Mouse (Mus musculus): Measurements from ENCODE around the gene Cytip.
A peak's percentile ranks its signal among the peaks of the same experiment; 100 is the strongest.

The Cytip gene

GRCm38 (mm10) chr2:58195346-58195745 lies at the start of gene Cytip:
TSS of gene Cytip (minus strand) at chr2:58195532.
- no peak for DNase-seq (ENCODE audit: low spot score)

GRCm38 (mm10) chr2:58240639-58241038 lies 45.3 kb upstream of the Cytip start:
- no peak for DNase-seq (ENCODE audit: low spot score)

DNA sequence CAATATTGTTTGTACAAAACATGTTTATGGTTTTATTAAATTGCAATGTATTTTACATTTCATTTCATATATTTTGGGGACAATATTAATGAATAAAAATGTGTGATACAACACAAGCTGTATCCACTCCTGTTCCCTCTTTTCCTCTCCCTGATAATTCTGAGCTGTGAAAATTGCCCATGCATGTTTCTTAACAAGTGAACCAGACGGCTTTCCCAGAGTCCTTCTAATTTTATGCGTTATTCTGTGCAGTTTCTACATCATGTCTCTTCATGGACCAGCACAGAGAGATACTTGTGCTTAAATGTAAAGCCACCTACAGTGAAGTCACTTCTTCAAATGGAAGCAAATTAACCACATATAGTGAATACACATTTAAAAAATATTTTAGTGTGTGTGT lies 42.2 kb upstream of the Cytip start:
- no peak for DNase-seq (ENCODE audit: low spot score)

DNA sequence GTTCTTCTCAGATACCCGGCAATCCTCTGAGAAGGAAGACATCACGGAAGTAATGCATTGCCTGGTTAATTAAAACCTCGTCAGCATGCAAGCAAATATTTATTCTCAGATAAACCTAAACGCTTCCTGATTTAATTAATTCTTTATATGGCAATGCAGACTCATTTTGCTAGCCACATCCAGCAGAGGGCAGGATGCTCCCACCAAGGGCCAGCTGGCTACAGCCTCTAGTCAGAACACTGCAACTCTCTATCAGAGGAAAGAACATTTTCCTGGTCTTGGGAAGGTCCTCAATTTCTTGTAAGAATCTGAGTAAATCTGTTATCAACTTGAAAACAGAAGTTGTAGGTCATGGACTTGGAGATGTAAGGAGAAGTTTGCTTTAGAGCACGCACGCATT lies 4.1 kb upstream of the Cytip start:
- DNase-seq (ENCODE audit: low spot score) = peak; percentile 69

- no peak for DNase-seq (ENCODE audit: low spot score)
Measured at GRCm38 (mm10) chr2:58196880-58197279, 1.5 kb upstream of the Cytip start.

DNA sequence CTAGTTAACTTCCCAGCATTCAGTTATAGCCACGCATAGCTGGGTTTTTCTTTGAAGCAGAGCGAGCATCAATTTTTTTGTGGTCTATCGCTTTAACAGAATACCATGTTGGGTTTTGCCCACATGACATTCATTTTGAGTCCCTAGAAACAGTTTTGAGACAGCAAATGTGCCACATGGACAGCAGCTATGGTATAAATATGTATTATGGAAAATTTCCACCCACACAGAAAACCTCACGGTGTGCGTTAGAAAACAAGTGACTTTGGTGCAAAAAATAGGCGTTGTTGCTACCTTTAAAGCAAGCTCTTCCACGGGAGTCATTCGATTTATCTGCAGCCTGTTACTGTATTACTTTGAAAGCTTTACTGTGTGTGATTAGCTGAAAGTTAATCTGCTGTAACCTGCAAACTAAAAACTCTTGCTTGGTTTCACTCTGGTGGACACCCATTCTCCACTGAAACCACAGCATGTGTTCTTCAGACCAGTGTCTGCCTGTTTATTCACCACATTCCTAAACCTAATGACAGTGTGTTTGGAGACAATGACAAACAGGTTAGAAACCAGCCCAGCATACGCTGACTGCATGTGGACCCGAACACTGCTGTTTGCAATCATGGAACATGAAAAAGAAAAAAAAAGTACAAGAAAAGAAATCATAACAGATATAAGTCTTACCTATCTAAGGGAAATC lies 763 bp downstream of the Cytip start:
- no peak for DNase-seq (ENCODE audit: low spot score)

DNA sequence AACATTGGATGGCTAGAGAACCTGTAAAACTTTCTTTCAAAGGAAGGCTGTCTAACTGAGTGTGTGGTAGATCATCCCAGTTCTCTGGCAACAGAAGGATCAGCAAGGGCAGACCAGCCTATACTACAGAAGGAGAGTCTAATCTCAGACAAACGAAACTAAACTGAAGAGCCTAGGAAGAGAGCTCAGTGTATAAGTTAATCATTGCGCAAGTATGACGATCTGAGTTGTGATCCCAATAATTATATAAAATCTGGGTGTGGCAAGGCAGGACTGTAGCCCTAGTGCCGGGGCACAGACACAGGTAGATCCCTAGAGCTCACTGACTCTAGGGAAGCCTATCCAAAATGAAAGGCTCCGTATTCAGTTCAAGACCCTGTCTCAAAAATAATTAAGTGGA lies 3.2 kb downstream of the Cytip start:
- DNase-seq (ENCODE audit: low spot score) = no peak

DNA sequence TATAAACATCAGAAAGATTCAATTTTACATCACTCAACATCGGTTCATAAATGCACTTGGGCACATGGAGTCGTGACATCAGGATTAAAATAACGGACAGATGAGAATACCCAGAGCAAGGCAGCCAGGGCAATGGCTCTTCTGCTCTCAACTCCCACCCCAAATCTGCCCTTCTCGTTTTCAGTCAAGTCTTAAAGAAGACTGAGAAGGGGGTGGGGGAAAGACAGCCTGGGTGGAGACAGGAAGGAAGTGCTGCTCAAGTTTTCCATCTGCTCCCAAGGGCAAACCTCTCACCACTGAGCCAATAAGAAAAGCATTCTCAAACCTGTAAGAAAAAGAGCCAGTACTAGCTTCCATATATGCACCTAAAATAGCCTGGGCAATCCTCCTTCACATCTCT lies 5.8 kb downstream of the Cytip start:
- no peak for DNase-seq (ENCODE audit: low spot score)

GRCm38 (mm10) chr2:58188903-58189302 lies 6.4 kb downstream of the Cytip start:
- DNase-seq (ENCODE audit: low spot score) = no peak

GRCm38 (mm10) chr2:58187310-58188051 lies 7.9 kb downstream of the Cytip start:
- no peak for DNase-seq (ENCODE audit: low spot score)

- DNase-seq (ENCODE audit: low spot score) = no peak
Measured at GRCm38 (mm10) chr2:58184197-58184596, 11.1 kb downstream of the Cytip start.

- DNase-seq (ENCODE audit: low spot score) = no peak
Measured at GRCm38 (mm10) chr2:58183658-58184057, 11.7 kb downstream of the Cytip start.

DNA sequence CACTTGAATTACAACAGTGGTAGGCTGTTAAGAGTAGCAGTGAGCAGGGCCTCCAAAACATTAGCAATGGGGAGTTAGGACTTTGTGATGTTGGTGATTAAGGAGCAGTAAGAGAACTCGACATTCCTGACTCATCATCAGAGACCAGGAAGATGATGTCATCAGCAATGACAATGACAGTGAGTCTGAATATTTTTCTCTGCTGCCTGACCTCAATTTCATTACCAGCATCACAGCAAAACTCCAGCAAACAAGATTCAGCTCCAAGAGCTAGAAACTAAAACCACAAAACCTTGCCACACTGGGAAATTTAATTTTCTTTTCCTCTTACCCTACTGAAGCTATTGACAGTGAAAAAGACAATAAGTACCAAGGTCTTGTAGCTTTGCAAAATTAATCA lies 14.6 kb downstream of the Cytip start:
- no peak for DNase-seq (ENCODE audit: low spot score)

- no peak for DNase-seq (ENCODE audit: low spot score)
Measured at GRCm38 (mm10) chr2:58179056-58179455, 16.3 kb downstream of the Cytip start.

DNA sequence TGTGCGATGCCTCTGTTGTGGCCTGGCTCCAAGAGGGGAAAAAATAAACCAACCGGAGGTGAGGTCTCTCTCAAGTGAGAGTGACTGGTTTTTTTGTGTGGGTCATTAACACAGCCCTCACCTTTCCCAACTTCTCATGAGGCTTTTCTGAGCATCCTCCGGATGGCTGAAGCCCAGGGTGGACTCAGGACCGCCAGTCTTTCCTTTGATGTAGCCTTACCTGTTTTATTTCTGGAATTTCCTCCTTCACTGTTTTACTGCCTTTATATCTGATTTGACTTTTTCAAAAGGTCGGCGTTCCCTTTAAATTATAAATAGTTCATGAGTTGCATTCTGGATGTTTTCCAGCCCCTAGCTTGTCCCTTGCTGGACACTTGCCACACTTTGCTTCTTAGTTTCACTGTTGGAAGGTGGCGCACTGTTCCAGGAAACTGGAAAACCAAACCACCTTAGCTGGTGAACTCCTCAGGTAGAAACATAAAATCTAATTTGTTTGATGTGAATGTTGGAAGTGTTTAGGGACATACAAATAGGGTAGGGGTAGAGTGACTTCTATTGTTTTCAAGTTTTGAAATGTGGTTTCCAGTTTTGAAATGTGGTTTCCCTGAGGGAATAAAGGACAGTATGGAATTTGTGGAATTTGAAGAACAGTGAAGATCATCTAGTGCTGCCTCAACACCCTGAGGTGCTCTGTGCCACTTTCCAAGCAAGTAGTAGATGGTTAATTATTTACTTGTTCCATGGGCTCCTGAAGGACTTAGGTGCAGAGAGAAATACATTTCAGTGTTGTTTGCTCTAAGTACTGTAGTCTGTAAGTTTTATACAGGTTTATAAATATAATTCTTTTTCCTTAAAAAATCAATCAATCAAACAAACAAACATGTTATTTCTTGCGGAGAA lies 19.7 kb downstream of the Cytip start:
- no peak for DNase-seq (ENCODE audit: low spot score)

GRCm38 (mm10) chr2:58174476-58175286 lies 20.7 kb downstream of the Cytip start:
- DNase-seq (ENCODE audit: low spot score) = no peak

DNA sequence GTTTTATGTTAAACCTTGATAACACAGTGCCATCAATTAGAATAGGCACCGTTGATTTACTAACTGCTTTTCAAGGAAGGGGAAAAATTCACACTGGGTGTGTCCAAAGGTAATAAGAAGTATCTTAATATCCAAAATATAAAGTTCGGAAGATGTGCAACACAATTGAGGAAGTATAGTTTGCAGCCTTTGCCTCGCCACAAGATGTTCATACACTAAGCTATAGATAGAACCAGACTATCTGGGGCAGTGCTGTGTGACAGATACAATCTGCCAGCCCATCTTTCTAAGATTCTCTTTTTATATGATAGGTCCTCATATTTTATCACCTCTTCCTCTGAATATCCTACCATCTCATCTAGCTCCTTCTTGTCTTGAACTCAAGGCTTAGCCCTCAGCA lies 22.4 kb downstream of the Cytip start:
- DNase-seq (ENCODE audit: low spot score) = no peak

- DNase-seq (ENCODE audit: low spot score) = no peak
Measured at GRCm38 (mm10) chr2:58169173-58169572, 26.2 kb downstream of the Cytip start.

DNA sequence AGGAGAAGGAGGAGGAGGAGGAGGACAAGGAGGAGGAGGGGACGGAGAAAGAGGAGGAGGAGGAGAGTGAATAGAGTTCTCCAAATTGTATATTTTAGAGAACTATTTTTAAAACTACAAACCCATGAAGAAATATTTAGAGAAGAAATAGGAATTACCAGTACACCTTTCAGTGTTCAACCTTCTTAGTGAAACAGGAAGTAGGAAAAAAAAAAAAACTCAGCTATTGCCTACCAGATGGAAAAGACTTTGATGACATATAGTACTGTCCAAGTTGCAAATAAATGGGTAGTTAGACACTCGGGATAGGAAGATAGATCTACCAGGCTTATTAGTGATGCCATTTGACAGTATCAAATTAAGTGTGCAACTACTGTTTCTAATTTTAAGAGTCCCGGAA lies 27.7 kb downstream of the Cytip start:
- DNase-seq (ENCODE audit: low spot score) = no peak

DNA sequence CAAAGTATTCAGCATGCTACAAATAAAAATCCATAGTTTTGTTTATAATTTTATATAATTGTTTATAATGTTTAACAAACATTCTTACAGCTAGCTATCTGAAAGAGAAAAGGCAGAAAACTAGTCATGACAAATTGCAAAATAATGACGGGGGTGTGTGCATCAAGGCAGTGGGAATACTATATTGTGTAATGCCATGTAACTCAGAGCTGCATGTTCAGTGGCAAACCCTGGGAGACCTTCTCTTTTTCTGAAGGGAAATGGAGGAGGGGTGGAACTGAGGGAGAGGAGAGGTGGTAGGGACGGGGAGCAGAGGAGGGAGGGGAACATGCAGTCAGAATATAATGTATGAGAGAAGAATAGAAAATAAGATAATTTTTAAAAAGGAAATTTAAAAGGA lies 28.6 kb downstream of the Cytip start:
- DNase-seq (ENCODE audit: low spot score) = no peak

- no peak for DNase-seq (ENCODE audit: low spot score)
Measured at GRCm38 (mm10) chr2:58163457-58164181, 31.7 kb downstream of the Cytip start.
